Mouse (Mus musculus): ENCODE results near the gene Cacul1. TPM values are rescaled to one million over a fixed set of nuclear protein-coding genes. Genes with fewer than 3 reads are reported as not detected.

Cacul1 gene
- total RNA-seq (2014; rRNA removed) = 50.3 and 55.8 TPM in 2 replicates
- polyA plus RNA-seq (2015; fragmentation: Nextera tagmentation; extraction: Ambion mirVana) = 9.6 and 14.4 TPM in 2 replicates

- DNase-seq (peak; percentile 97), ATAC-seq (peak; percentile 95)
- TF ChIP-seq CTCF (IDR thresholded peaks at IDR 0.05; ENCODE audit: low read depth) = no peak
- Histone ChIP-seq H3K27ac (ENCODE audit: low read depth, low read length) (peak within 1 kb of the TSS; percentile 81), H3K27me3 (ENCODE audit: insufficient read depth, low read length) (no peaks in the 10 kb centered on the region), H3K4me3 (ENCODE audit: low read depth, low read length) (peak within 1 kb of the TSS; percentile 65), H3K4me2 (ENCODE audit: low read depth) (peak within 1 kb of the TSS; percentile 63), H3K9me3 (ENCODE audit: low read length) (no peaks in the 10 kb centered on the region), H3K36me3 (ENCODE audit: insufficient read depth) (no peaks in the 10 kb centered on the region), H3K4me1 (ENCODE audit: insufficient read depth) (peaks cover 20% of the 10 kb centered on the region), H3K9ac (peak within 1 kb of the TSS; percentile 95)
- under 1% methylated on average over 64 of the region's 64 CpGs for WGBS
Observed at GRCm38 (mm10) chr19:60580582-60581339, at the start of gene Cacul1. TSS of gene Cacul1 (minus strand) at chr19:60581025.

- Histone ChIP-seq H3K9me3 (ENCODE audit: low read length) (no peaks in the 10 kb centered on the region), H3K27ac (ENCODE audit: low read depth, low read length) (no peak overlapping the region), H3K9ac (no peak overlapping the region), H3K27me3 (ENCODE audit: insufficient read depth, low read length) (no peaks in the 10 kb centered on the region), H3K4me1 (ENCODE audit: insufficient read depth) (no peaks in the 10 kb centered on the region), H3K4me3 (ENCODE audit: low read depth, low read length) (no peak overlapping the region), H3K36me3 (ENCODE audit: insufficient read depth) (no peaks in the 10 kb centered on the region), H3K4me2 (ENCODE audit: low read depth) (no peak overlapping the region)
- no peak for ATAC-seq
- DNase-seq = no peak
- WGBS = 65% methylated on average over 4 of the region's 4 CpGs
- no peak for TF ChIP-seq CTCF (IDR thresholded peaks at IDR 0.05; ENCODE audit: low read depth)
Observed at GRCm38 (mm10) chr19:60619420-60619819, 38.6 kb upstream of the Cacul1 start.

GRCm38 (mm10) chr19:60617007-60617406 lies 36.2 kb upstream of the Cacul1 start:
- Histone ChIP-seq H3K4me3 (ENCODE audit: low read depth, low read length) (no peak overlapping the region), H3K4me2 (ENCODE audit: low read depth) (no peak overlapping the region)
- WGBS = 13% methylated on average over 1 of the region's 1 CpGs

GRCm38 (mm10) chr19:60615470-60616200 lies 34.8 kb upstream of the Cacul1 start:
- WGBS = 35% methylated on average over 5 of the region's 5 CpGs
- Histone ChIP-seq H3K36me3 (ENCODE audit: insufficient read depth) (no peaks in the 10 kb centered on the region), H3K27me3 (ENCODE audit: insufficient read depth, low read length) (no peaks in the 10 kb centered on the region), H3K4me1 (ENCODE audit: insufficient read depth) (no peaks in the 10 kb centered on the region), H3K27ac (ENCODE audit: low read depth, low read length) (no peak overlapping the region), H3K9me3 (ENCODE audit: low read length) (no peaks in the 10 kb centered on the region), H3K9ac (no peak overlapping the region), H3K4me3 (ENCODE audit: low read depth, low read length) (no peak overlapping the region), H3K4me2 (ENCODE audit: low read depth) (no peak overlapping the region)
- no peak for TF ChIP-seq CTCF (IDR thresholded peaks at IDR 0.05; ENCODE audit: low read depth)
- ATAC-seq (peak; percentile 55; the same call in 1 of the 2 replicates), DNase-seq (peak; percentile 32)

More at GRCm38 (mm10) chr19:60617007-60617406, 36.2 kb upstream of the Cacul1 start:
- no peak for DNase-seq
- Histone ChIP-seq H3K36me3 (ENCODE audit: insufficient read depth) (no peaks in the 10 kb centered on the region), H3K4me1 (ENCODE audit: insufficient read depth) (no peaks in the 10 kb centered on the region), H3K27me3 (ENCODE audit: insufficient read depth, low read length) (no peaks in the 10 kb centered on the region), H3K9me3 (ENCODE audit: low read length) (no peaks in the 10 kb centered on the region), H3K27ac (ENCODE audit: low read depth, low read length) (no peak overlapping the region), H3K9ac (no peak overlapping the region)
- ATAC-seq = no peak
- no peak for TF ChIP-seq CTCF (IDR thresholded peaks at IDR 0.05; ENCODE audit: low read depth)

GRCm38 (mm10) chr19:60611525-60612215 lies 30.8 kb upstream of the Cacul1 start:
- 42% methylated on average over 12 of the region's 12 CpGs for WGBS
- no peak for DNase-seq

GRCm38 (mm10) chr19:60608766-60609165 lies 27.9 kb upstream of the Cacul1 start:
- Histone ChIP-seq H3K36me3 (ENCODE audit: insufficient read depth) (no peaks in the 10 kb centered on the region), H3K27me3 (ENCODE audit: insufficient read depth, low read length) (no peaks in the 10 kb centered on the region), H3K4me2 (ENCODE audit: low read depth) (no peak overlapping the region), H3K27ac (ENCODE audit: low read depth, low read length) (no peak overlapping the region), H3K9me3 (ENCODE audit: low read length) (no peaks in the 10 kb centered on the region), H3K4me3 (ENCODE audit: low read depth, low read length) (no peak overlapping the region), H3K9ac (no peak overlapping the region), H3K4me1 (ENCODE audit: insufficient read depth) (no peaks in the 10 kb centered on the region)
- no peak for DNase-seq
- 42% methylated on average over 5 of the region's 5 CpGs for WGBS
- peak; percentile 54 for TF ChIP-seq CTCF (IDR thresholded peaks at IDR 0.05; ENCODE audit: low read depth)
- ATAC-seq = no peak

More at GRCm38 (mm10) chr19:60611525-60612215, 30.8 kb upstream of the Cacul1 start:
- no peak for ATAC-seq
- H3K4me3 ChIP-seq (ENCODE audit: low read depth, low read length) = no peak overlapping the region
- no peak overlapping the region for H3K27ac ChIP-seq (ENCODE audit: low read depth, low read length)
- no peaks in the 10 kb centered on the region for H3K4me1 ChIP-seq (ENCODE audit: insufficient read depth)
- TF ChIP-seq CTCF (IDR thresholded peaks at IDR 0.05; ENCODE audit: low read depth) = peak; percentile 46
- H3K4me2 ChIP-seq (ENCODE audit: low read depth) = no peak overlapping the region
- H3K9me3 ChIP-seq (ENCODE audit: low read length) = no peaks in the 10 kb centered on the region
- no peaks in the 10 kb centered on the region for H3K27me3 ChIP-seq (ENCODE audit: insufficient read depth, low read length)
- no peak overlapping the region for H3K9ac ChIP-seq
- H3K36me3 ChIP-seq (ENCODE audit: insufficient read depth) = no peaks in the 10 kb centered on the region
